Mouse (Mus musculus): ENCODE results near the gene Tmem132e. TPM values are rescaled to one million over a fixed set of nuclear protein-coding genes. Genes with fewer than 3 reads are reported as not detected.

The Tmem132e gene
- total RNA-seq, 2 experiments from 2014 or later = 0.05 to 0.12 TPM

- intact Hi-C loops (cut with DNase I) = no loop called here
- DNase-seq = no peak
Observed at GRCm38 (mm10) chr11:82428801-82429200, 40.1 kb downstream of the Tmem132e start.

DNA sequence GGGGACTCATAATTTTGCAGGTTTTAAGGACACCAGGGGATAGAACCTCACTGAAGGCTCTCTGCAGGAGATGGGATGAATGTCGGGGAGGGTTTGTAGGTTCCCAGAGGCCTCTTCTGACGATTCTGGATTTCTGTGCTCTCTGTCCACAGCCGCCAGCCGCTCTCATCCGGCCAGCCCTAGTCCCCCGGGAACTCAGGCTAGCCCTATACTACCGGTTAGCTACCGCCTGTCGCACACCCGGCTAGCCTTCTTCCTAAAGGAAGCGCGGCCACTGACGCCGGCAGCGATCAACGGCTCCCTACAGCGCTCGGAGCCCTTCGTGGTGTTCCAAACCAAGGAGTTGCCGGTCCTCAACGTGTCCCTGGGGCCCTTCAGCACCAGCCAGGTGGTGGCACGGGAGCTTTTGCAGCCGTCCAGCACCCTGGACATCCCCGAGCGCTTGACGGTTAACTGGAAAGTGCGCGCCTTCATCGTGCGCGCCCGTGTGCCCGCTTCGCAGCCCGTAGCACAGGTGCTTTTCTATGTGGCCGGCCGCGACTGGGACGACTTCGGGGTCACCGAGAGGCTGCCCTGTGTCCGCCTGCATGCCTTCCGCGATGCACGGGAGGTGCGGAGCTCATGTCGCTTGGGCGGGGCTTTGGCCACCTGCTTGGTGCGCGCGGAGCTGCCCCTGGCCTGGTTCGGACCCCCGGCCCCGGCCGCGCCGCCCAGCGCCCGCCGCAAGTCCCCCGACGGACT is 45.6 kb downstream of the Tmem132e start:
- intact Hi-C loops (cut with DNase I) = no loop called here
- peak; percentile 4 to 12 for DNase-seq

GRCm38 (mm10) chr11:82434832-82435182 is 46.1 kb downstream of the Tmem132e start:
- no peak for DNase-seq
- intact Hi-C loops (cut with DNase I) = no loop called here

DNA sequence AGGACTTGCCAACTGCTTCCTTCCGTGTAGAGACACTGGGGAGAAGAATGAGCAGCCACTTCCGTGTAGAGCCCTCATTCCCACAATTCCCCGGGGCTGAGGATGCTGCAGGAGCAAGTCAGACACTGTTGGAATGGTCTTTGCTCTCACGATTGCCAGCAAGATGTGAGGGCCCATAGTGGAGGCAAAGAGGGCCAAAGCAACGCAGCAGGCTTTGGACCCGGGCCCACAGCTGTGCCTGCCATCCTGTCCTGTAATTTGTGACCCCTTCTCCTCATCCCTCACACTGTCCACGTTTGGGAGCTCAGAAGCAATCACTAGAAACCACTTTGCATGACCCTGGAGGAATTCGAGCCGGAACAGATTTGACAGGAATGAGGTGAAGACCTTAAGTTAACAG is 59.8 kb downstream of the Tmem132e start:
- intact Hi-C loops (cut with DNase I) = no loop called here
- no peak for DNase-seq

GRCm38 (mm10) chr11:82452516-82452915 is 63.8 kb downstream of the Tmem132e start:
- intact Hi-C loops (cut with DNase I) = no loop called here
- DNase-seq = no peak

DNA sequence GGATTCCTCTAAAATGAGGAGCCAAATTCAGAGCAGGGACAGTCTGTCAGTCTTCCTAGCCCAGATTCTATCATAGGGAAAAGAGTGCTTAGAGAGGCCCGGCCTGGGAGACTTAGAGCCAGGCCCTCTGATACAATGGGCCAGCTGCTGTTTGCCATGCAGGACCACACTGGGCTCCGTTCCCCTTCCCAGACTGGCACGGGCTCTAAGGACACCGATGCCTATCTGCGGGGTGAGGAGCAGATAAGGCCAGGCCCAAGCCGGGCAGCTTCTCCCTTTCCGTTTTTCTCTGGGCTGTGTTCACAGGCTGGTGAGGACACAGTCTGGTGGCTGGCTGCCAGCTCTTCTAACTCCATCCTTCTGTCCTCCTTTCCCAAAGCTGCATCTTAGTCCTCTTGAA is 64.5 kb downstream of the Tmem132e start:
- intact Hi-C loops (cut with DNase I) = no loop called here

GRCm38 (mm10) chr11:82461326-82461725 is 72.6 kb downstream of the Tmem132e start:
- no peak for DNase-seq

More for the DNA sequence above, 64.5 kb downstream of the Tmem132e start:
- DNase-seq = no peak

DNA sequence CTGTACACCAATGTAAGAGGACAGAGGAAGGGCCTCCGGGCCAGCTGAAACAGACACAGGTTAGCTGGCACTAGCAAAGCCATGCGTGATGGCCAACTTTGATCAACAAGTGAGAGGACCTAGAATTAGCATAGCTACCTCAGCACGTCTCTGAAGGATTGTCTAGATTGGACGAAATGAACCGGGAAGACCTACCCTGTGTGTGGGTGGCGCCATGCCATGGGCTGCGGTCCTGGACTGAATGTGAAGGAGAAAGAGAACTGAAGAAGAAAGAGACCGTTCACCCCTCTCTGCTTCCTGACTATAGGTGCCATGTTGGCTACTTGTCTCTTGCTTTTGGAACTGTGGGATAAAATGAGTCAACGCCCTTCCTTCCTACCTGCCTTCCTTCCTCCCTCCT is 76.8 kb downstream of the Tmem132e start:
- no peak for DNase-seq
- intact Hi-C loops (cut with DNase I) = no loop called here

More at GRCm38 (mm10) chr11:82461326-82461725, 72.6 kb downstream of the Tmem132e start:
- intact Hi-C loops (cut with DNase I) = no loop called here

DNA sequence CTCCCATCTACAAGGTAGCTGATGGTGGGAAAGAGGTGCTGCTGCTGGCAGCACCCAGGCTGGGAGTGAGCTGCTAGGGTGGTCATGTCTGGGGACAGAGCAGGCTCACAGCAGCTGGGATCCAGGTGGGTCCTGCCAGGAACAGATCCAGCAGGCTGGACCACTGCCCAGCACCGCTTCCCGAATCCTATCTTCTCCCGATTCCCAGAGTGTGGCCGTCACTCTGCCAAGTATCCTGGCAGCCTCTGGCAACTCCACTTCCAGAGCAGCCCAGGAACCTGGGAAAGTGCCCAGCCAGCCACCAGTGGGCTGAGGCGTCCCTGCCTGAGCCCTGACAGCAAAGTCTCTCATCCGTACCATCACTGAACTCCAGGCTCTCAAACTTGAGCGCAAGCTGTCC is 78.5 kb downstream of the Tmem132e start:
- DNase-seq = peak; percentile 51 to 54
- intact Hi-C loops (cut with DNase I) = no loop called here

GRCm38 (mm10) chr11:82471076-82471475 is 82.4 kb downstream of the Tmem132e start:
- intact Hi-C loops (cut with DNase I) = no loop called here
- DNase-seq = no peak

DNA sequence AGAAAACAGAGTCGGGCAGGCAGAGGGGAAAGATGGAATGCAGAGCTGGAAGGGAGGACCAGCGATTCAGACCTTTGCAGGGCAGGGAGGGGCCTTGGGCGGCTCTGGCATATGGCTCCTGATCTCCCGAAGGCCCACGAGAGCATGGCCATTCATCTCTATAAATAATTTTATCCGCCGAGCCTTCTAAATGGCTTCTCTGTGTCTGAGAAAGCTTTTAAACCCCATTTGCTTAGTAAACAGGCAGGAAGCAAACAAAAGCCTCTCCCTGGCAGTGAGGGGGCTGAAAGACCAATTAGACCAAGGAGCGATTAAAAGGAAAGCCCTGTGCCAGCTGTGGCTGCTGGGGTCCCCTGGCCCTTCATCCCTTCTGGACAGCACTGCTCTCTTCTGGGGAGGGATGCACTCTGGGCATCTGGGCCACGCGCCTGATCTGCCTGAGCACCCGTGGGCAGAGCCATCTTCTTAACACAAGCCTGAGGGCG is 84.5 kb downstream of the Tmem132e start:
- no peak for DNase-seq
- intact Hi-C loops (cut with DNase I) = no loop called here

DNA sequence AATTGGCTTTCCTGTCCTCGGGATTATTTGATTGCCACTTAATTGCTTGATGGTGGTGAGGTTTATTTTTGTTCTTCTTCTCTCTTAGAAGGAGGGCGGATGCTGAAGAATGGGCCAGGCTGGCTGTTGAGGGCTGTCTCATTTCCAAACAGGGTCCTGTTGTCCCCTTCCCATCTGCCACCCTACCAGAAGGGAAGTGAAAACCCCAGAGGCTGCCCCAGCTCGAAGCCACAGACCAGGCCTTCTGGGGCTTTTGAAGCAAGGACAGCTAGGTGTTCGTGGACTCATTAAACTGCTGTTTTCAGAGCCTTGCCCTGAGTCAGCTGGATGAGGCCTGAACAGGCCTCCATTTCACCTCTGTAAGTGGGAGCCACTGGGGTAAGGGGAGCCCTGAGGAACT is 87.4 kb downstream of the Tmem132e start:
- no peak for DNase-seq
- intact Hi-C loops (cut with DNase I) = no loop called here

DNA sequence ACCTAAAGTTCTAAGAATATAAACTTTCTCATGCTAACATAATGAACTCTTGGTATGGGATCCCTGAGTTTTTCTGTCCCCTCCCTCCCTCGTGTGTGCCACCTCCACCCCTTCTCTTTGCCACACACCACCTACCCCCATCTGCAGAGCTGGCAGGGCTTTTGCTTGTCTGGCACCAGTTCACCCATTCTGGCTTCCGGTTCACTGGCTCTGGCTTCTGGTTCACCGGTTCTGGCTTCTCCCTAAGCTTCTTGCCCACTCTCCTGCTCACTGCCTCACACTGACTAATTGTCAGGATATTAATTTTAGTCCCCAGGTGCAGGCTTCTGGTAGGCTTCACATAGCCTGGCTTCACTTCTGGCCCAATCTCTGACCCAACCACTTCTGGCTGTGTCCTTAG is 88.7 kb downstream of the Tmem132e start:
- intact Hi-C loops (cut with DNase I) = no loop called here
- DNase-seq = no peak

GRCm38 (mm10) chr11:82480941-82481340 is 92.2 kb downstream of the Tmem132e start:
- DNase-seq = no peak
- intact Hi-C loops (cut with DNase I) = no loop called here

DNA sequence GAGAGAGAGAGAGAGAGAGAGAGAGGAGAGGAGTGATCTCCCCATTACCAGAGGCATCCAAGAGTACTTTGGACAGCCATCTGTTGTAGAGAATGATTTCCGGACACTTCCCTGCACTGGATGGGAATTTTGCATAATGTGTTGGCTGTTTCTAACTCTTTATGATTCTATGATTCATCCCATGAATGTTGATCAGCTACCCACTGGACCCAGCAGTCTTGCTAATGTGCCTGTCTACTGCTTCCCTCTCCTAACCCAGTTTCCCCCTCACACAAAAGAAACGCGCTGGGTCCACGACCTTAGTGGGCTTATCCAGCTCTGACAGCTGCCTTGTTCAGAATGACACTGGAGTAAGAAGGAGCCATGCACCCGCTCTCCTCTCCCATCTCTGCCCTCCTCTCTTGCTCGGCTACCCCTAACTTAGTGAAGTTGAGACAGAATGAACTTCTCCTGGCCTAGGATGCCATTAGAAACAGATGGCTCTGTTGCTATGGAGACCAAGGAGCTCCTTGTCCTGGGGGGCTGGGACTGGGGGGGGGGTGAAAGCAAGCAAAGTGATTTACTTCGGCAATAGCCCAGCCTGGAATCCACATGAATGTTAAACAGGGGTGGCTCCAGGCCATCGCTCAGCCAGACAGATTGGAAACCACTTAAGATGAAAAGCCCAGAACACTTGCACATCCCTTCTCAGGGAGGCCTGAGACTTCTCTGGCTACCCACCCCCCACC is 98.8 kb downstream of the Tmem132e start:
- intact Hi-C loops (cut with DNase I) = no loop called here
- DNase-seq = no peak

DNA sequence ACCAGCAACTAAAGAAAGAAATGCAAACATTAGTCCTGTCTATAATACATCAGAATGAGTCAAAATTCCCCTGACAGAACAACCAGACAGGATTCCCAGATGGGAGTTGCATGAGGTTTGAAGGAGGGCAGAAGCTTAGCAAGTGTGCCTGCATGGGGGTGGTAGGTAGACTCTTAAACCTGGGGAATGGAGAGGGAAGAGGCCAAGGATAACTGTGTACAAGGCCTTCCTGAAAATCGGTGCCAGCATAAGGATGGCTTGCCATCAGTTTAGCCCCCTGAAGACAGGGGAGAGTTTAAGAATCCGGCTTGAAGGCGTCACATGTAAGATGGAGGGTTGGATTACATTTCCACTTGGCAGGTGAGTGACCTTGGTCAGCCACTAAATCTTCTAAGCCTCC is 102.2 kb downstream of the Tmem132e start:
- DNase-seq = no peak
- intact Hi-C loops (cut with DNase I) = no loop called here

Other genes with a start within 250 kb of the Tmem132e start
- not detected for gene Ccl1, start 83.2 kb upstream of the Tmem132e start, total RNA-seq (2021)

Data from heart, postnatal 10 days (tissue).